Mouse (Mus musculus): ENCODE results near the gene Tcf20. TPM values are rescaled to one million over a fixed set of nuclear protein-coding genes. Genes with fewer than 3 reads are reported as not detected.

The Tcf20 gene
- polyA plus RNA-seq, 1 experiment, result 20.0 TPM

- Histone ChIP-seq H3K4me3 (ENCODE audit: low read depth, low read length) (no peak overlapping the region), H3K36me3 (ENCODE audit: control insufficient read depth, insufficient read depth, low read length) (no peaks in the 10 kb centered on the region), H3K27me3 (ENCODE audit: control insufficient read depth, insufficient read depth, low read length) (peaks cover 5% of the 10 kb centered on the region; the same call in 1 of the 2 replicates), H3K27ac (ENCODE audit: insufficient read depth, low read depth, low read length) (no peak overlapping the region), H3K4me1 (ENCODE audit: control insufficient read depth, insufficient read depth, insufficient read length, low read length) (peaks cover 12% of the 10 kb centered on the region)
- 75% methylated on average over 3 of the region's 3 CpGs for WGBS
- TF ChIP-seq CTCF (IDR thresholded peaks at IDR 0.05; ENCODE audit: extremely low read depth, insufficient read length, insufficient replicate concordance, low read depth, low read length), result no peak
- no peak for TF ChIP-seq POLR2A (IDR thresholded peaks at IDR 0.05; ENCODE audit: low read depth, low read length)
Observed at GRCm38 (mm10) chr15:82917965-82918364, 69.7 kb downstream of the Tcf20 start.

- H3K4me3 ChIP-seq (ENCODE audit: low read depth, low read length), result no peak overlapping the region
- H3K27ac ChIP-seq (ENCODE audit: insufficient read depth, low read depth, low read length), result no peak overlapping the region
- peaks cover 5% of the 10 kb centered on the region; the same call in 1 of the 2 replicates for H3K27me3 ChIP-seq (ENCODE audit: control insufficient read depth, insufficient read depth, low read length)
- no peaks in the 10 kb centered on the region for H3K36me3 ChIP-seq (ENCODE audit: control insufficient read depth, insufficient read depth, low read length)
- peaks cover 9% of the 10 kb centered on the region for H3K4me1 ChIP-seq (ENCODE audit: control insufficient read depth, insufficient read depth, insufficient read length, low read length)
- no peak for TF ChIP-seq POLR2A (IDR thresholded peaks at IDR 0.05; ENCODE audit: low read depth, low read length)
- no peak for TF ChIP-seq CTCF (IDR thresholded peaks at IDR 0.05; ENCODE audit: extremely low read depth, insufficient read length, insufficient replicate concordance, low read depth, low read length)
- WGBS, result 52% methylated on average over 28 of the region's 28 CpGs
Observed at GRCm38 (mm10) chr15:82917207-82917844, 70.3 kb downstream of the Tcf20 start.

GRCm38 (mm10) chr15:82914455-82914854 lies 73.2 kb downstream of the Tcf20 start:
- Histone ChIP-seq H3K4me3 (ENCODE audit: low read depth, low read length) (no peak overlapping the region), H3K36me3 (ENCODE audit: control insufficient read depth, insufficient read depth, low read length) (no peaks in the 10 kb centered on the region), H3K27me3 (ENCODE audit: control insufficient read depth, insufficient read depth, low read length) (peaks cover 10% of the 10 kb centered on the region), H3K27ac (ENCODE audit: insufficient read depth, low read depth, low read length) (no peak overlapping the region), H3K4me1 (ENCODE audit: control insufficient read depth, insufficient read depth, insufficient read length, low read length) (no peaks in the 10 kb centered on the region; the same call in 1 of the 2 replicates)
- WGBS, result 17% methylated on average over 3 of the region's 3 CpGs
- no peak for TF ChIP-seq CTCF (IDR thresholded peaks at IDR 0.05; ENCODE audit: extremely low read depth, insufficient read length, insufficient replicate concordance, low read depth, low read length)
- TF ChIP-seq POLR2A (IDR thresholded peaks at IDR 0.05; ENCODE audit: low read depth, low read length), result no peak

GRCm38 (mm10) chr15:82911965-82912337 lies 75.7 kb downstream of the Tcf20 start:
- Histone ChIP-seq H3K27me3 (ENCODE audit: control insufficient read depth, insufficient read depth, low read length) (peaks cover 10% of the 10 kb centered on the region), H3K4me1 (ENCODE audit: control insufficient read depth, insufficient read depth, insufficient read length, low read length) (no peaks in the 10 kb centered on the region; the same call in 1 of the 2 replicates), H3K27ac (ENCODE audit: insufficient read depth, low read depth, low read length) (no peak overlapping the region), H3K4me3 (ENCODE audit: low read depth, low read length) (no peak overlapping the region), H3K36me3 (ENCODE audit: control insufficient read depth, insufficient read depth, low read length) (no peaks in the 10 kb centered on the region)
- WGBS, result 11% methylated on average over 13 of the region's 13 CpGs
- TF ChIP-seq CTCF (IDR thresholded peaks at IDR 0.05; ENCODE audit: extremely low read depth, insufficient read length, insufficient replicate concordance, low read depth, low read length), result no peak
- TF ChIP-seq POLR2A (IDR thresholded peaks at IDR 0.05; ENCODE audit: low read depth, low read length), result no peak

GRCm38 (mm10) chr15:82911001-82911964 lies 76.4 kb downstream of the Tcf20 start:
- no peaks in the 10 kb centered on the region; the same call in 1 of the 2 replicates for H3K4me1 ChIP-seq (ENCODE audit: control insufficient read depth, insufficient read depth, insufficient read length, low read length)
- no peak overlapping the region for H3K4me3 ChIP-seq (ENCODE audit: low read depth, low read length)
- no peak for TF ChIP-seq CTCF (IDR thresholded peaks at IDR 0.05; ENCODE audit: extremely low read depth, insufficient read length, insufficient replicate concordance, low read depth, low read length)
- H3K27ac ChIP-seq (ENCODE audit: insufficient read depth, low read depth, low read length), result no peak overlapping the region
- WGBS, result 34% methylated on average over 44 of the region's 44 CpGs
- no peaks in the 10 kb centered on the region for H3K36me3 ChIP-seq (ENCODE audit: control insufficient read depth, insufficient read depth, low read length)
- peaks cover 10% of the 10 kb centered on the region for H3K27me3 ChIP-seq (ENCODE audit: control insufficient read depth, insufficient read depth, low read length)

GRCm38 (mm10) chr15:82910596-82910995 lies 77.1 kb downstream of the Tcf20 start:
- TF ChIP-seq POLR2A (IDR thresholded peaks at IDR 0.05; ENCODE audit: low read depth, low read length), result no peak
- TF ChIP-seq CTCF (IDR thresholded peaks at IDR 0.05; ENCODE audit: extremely low read depth, insufficient read length, insufficient replicate concordance, low read depth, low read length), result no peak
- 87% methylated on average over 2 of the region's 2 CpGs for WGBS
- peaks cover 10% of the 10 kb centered on the region for H3K27me3 ChIP-seq (ENCODE audit: control insufficient read depth, insufficient read depth, low read length)

GRCm38 (mm10) chr15:82909791-82910190 lies 77.9 kb downstream of the Tcf20 start:
- H3K27me3 ChIP-seq (ENCODE audit: control insufficient read depth, insufficient read depth, low read length), result peaks cover 10% of the 10 kb centered on the region
- no peaks in the 10 kb centered on the region; the same call in 1 of the 2 replicates for H3K4me1 ChIP-seq (ENCODE audit: control insufficient read depth, insufficient read depth, insufficient read length, low read length)
- TF ChIP-seq POLR2A (IDR thresholded peaks at IDR 0.05; ENCODE audit: low read depth, low read length) (no peak), CTCF (IDR thresholded peaks at IDR 0.05; ENCODE audit: extremely low read depth, insufficient read length, insufficient replicate concordance, low read depth, low read length) (no peak)
- no peak overlapping the region for H3K27ac ChIP-seq (ENCODE audit: insufficient read depth, low read depth, low read length)
- no peaks in the 10 kb centered on the region for H3K36me3 ChIP-seq (ENCODE audit: control insufficient read depth, insufficient read depth, low read length)
- WGBS, result 85% methylated on average over 4 of the region's 4 CpGs
- H3K4me3 ChIP-seq (ENCODE audit: low read depth, low read length), result no peak overlapping the region

More at GRCm38 (mm10) chr15:82910596-82910995, 77.1 kb downstream of the Tcf20 start:
- Histone ChIP-seq H3K4me1 (ENCODE audit: control insufficient read depth, insufficient read depth, insufficient read length, low read length) (no peaks in the 10 kb centered on the region; the same call in 1 of the 2 replicates), H3K36me3 (ENCODE audit: control insufficient read depth, insufficient read depth, low read length) (no peaks in the 10 kb centered on the region), H3K4me3 (ENCODE audit: low read depth, low read length) (no peak overlapping the region), H3K27ac (ENCODE audit: insufficient read depth, low read depth, low read length) (no peak overlapping the region)

Measured in small intestine, adult 2 months (tissue).